Mouse (Mus musculus): Measurements from ENCODE around the gene Nphp4.
A peak's percentile ranks its signal among the peaks of the same experiment; 100 is the strongest.
"Not testable (repeated sequence)": the region's sequence is repeated elsewhere in the genome, so short reads cannot be mapped to it uniquely, and the experiment has no call there.

Gene Nphp4

GRCm38 (mm10) chr4:152478224-152478567 lies 1.7 kb downstream of the Nphp4 start:
- no peak for DNase-seq (ENCODE audit: low spot score)

GRCm38 (mm10) chr4:152480426-152480825 lies 3.9 kb downstream of the Nphp4 start:
- DNase-seq (ENCODE audit: low spot score) = no peak

- DNase-seq (ENCODE audit: low spot score) = no peak
Measured at GRCm38 (mm10) chr4:152488046-152488445, 11.5 kb downstream of the Nphp4 start.

- no peak for DNase-seq (ENCODE audit: low spot score)
Measured at GRCm38 (mm10) chr4:152490311-152490710, 13.8 kb downstream of the Nphp4 start.

DNA sequence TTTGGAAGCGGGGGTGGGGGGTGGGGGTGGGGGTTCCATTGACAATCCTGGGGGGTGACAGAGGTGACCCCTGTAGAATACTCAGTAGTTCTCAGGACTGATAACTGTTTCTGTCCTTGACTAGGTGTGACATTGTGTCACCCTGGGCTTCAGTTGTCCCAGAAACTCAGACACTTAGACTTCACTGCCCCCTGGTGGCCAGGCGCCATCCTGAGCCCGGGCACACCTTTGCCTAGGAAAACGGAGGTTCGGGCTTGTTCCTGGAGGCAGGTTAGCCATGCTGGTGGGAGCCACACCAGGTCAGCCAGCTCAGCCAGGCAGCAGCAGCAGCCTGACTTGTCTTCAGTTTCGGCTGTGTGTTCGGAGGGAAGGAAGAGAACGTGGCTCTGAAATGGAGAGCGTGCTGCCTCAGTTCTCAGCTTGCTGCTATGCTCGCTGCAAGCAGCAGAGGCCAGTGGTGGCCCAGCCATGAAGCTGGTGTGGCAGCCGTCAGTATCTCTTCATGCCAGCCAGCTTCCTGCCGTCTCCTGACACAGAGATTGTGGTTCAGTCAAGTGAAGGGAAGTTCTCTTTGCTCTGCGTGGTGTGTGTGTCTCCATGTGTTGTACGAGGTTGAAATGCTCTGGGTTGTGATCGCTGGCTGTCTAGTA lies 14.9 kb downstream of the Nphp4 start:
- DNase-seq (ENCODE audit: low spot score) = peak; percentile 79

DNA sequence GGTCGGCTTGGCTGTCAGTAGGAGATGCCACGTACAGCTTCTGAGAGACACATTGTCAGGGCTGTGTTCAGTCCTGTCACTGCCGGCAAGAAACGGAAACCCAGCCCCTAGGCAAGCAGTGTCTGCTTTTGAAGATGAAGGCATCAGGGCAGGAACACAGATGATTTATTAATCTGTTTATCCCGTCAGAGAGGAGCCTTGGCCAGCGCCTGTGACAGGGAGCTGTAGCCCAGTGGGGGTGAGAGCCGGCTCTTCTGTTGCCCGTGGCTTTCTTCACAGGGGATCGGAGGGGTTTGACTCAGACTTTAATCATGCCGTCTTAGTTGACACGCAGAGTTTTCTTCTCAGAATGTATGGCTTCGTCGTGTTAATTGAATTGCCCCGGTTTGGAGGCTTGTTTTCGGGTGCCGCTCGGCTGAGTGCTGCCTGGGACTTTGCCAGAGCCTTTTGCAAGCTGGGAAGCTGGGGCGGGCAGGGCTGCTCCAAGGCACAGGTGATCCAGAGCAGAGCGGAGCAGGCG lies 17.9 kb downstream of the Nphp4 start:
- no peak for DNase-seq (ENCODE audit: low spot score)

DNA sequence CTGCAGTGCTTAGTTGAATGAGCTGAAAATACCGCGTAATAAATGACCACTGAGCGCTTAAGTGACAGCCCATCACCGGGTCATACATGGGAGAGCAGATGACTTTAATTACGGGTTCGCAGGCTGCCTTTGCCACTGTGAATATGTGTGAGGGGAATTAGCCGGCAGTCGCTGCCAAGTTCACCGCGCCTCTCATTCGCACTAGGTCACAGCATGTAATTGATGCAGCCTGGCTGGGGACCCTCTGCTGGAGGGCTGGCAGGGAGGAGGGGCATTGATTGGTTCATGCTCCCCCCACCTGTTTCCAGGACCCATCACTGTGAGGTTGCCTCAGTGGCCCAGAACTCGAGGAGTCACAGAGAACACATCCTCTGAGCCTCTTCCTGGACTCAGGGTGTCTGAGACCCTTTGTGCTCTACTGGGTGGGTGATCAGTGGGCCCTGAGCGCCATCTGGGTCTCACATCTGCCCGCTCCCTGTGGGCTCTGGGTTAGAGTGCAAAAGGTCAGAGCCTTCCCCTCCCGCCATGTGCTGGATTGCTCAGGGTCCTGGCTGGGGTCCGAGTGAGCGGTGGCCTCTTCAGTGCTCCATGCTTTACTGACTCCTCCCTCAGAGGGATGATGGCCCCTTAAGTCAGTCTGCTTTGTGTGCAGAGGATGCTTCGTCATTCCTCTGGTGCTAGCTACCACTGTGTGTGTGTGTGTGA lies 35.9 kb downstream of the Nphp4 start:
- DNase-seq (ENCODE audit: low spot score) = no peak

- no peak for DNase-seq (ENCODE audit: low spot score)
Measured at GRCm38 (mm10) chr4:152514884-152515283, 38.4 kb downstream of the Nphp4 start.

DNA sequence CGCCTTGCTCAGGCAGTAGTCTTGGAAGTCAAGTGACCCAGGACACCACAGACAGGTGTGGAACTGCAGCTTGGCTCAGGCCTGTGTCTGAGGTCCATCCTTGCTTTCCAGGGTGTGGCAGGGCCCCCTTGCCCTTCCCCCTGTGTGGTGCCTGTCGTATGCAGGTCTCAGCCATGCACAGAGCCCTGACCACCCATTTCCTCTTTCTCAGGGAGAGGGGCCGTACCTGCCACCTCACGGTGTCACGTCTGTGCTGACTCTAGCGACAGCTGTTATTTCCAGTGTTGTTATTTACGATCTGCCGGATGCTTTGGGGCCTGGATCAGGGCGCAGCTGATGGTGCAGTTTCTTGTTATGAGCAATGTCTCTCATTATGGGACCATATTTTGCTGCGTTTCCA lies 42.6 kb downstream of the Nphp4 start:
- no peak for DNase-seq (ENCODE audit: low spot score)

DNA sequence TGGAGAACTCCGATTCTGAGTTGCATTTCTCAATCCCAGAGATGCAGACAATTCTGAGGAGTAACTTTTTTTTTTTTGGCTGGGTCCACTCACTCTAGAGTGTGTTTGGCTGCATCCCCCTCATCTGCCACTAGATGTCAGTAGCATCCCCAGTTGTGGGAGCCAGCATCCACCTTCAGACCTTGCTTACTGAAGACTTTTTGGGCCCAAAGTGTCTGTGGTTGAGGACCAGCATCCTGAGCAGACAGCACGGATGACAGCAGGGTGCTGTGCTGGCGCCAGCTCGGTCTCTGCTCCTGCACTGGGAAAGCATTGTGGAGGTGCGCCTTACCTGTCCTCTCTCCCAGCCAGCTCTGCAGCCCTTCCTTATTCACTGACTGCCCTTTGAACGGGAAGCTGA lies 43.6 kb downstream of the Nphp4 start:
- DNase-seq (ENCODE audit: low spot score) = peak; percentile 61

- no peak for DNase-seq (ENCODE audit: low spot score)
Measured at GRCm38 (mm10) chr4:152532872-152533271, 56.4 kb downstream of the Nphp4 start.

- no peak for DNase-seq (ENCODE audit: low spot score)
Measured at GRCm38 (mm10) chr4:152539756-152540155, 63.2 kb downstream of the Nphp4 start.

DNA sequence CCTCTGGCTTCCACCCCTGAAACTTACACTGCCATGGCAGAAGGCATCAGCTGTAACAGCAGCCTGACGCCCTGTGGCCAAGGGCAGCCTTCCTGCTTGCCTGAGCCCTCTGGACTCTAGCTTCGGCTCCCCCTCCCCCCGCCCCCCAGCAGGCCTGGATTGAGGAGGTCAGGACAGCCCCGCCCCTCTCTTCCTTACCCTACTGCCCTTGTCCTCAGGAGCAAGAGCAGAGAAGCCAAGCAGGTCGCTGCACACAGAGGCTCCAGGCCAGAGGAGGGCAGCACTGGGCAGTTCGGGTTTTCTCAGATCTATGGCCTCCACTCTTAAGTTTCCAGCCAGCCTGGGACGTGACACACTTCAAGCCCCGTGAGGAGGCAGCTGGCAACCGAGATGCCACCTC lies 64.7 kb downstream of the Nphp4 start:
- DNase-seq (ENCODE audit: low spot score) = no peak

DNA sequence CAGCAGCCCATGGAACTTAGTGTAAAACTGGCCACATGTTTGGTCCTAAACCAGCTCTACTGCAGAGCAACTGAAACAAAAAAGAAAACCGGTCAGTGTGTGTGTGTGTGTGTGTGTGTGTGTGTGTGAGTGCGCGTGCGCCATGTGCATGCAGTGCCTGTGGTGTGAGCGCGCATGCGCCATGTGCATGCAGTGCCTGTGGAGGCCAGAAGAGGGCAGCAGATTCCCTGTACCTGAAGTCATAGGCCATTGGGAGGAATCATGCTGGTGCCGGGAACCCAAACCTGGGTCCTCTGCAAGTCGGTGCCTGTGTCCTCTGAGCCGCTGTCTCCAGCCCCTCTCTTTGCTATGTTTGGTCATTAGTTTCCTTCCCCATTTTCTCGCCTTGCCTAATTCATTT lies 65.9 kb downstream of the Nphp4 start:
- no peak for DNase-seq (ENCODE audit: low spot score)

DNA sequence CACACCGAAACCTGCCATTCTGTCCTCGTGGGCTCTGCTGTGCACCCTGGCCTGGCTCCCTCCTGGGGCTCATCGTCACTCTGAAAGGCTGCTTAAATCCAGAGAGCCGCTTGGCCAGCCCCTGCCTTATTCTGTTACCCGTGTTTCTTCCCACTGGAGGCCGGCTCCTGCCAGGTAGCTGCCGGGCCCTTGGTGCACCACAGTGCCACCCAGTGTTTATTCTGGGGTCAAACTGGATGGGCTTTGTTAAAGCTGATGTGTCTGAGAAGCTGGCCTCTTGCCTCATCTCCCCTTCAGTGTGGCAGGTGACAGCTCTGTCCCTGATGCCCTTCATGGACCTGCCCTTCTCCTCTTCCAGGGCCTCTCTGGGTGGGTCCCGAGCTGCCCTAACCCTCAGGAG lies 70.0 kb downstream of the Nphp4 start:
- no peak for DNase-seq (ENCODE audit: low spot score)

GRCm38 (mm10) chr4:152547886-152548663 lies 71.6 kb downstream of the Nphp4 start:
- DNase-seq (ENCODE audit: low spot score) = no peak

- no peak for DNase-seq (ENCODE audit: low spot score)
Measured at GRCm38 (mm10) chr4:152549507-152550202, 73.1 kb downstream of the Nphp4 start.

DNA sequence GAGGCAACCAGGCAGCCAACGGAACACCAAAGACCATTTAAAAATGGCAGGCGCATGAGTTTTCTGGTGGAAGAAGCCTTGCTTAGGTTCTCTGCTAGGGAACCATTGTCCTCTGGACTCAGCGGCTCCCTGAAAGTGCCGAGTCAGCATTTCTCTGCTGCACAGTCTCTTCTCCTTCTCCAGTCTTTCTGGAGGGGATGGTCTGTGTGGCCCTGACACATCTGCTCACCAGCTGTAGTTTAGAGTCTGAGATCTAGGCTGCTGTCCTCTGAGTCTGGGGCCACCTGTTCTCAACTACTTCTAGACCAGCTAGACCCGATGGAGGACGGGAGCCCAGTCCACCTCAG lies 73.7 kb downstream of the Nphp4 start:
- no peak for DNase-seq (ENCODE audit: low spot score)

DNA sequence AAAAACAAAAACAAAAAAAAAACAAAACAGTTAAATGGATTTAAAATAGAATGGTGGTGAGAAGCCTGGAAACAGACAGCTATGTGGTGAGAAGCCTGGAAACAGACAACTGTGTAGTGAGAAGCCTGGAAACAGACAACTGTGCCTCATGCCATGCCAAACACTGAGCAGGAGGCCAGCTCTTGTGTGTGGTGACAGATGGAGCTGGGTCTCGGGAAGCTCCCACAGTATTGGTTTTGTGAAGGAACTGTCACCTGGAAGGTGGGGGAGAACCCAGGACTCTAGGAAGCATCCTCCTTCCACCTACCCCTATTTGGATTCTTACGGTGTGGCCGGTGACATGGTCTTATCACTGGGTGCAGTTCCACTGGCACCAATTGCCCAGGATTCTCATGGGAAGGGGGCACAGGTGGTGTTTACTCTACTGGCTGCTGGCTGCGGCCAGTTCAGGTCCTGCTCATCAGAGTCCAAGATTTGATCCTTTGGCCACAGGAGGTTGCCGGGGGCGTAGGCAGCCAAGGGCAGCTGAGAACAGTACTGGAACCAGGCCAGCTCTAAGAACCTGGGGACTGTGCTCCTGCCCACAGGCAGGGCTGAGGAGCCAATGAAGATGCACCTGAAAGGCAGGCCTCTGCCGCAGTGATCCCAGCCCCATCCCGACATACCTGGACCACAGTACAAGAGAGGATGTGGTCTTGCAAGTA lies 77.2 kb downstream of the Nphp4 start:
- DNase-seq (ENCODE audit: low spot score) = no peak

GRCm38 (mm10) chr4:152554421-152554820 lies 77.9 kb downstream of the Nphp4 start:
- DNase-seq (ENCODE audit: low spot score) = no peak

DNA sequence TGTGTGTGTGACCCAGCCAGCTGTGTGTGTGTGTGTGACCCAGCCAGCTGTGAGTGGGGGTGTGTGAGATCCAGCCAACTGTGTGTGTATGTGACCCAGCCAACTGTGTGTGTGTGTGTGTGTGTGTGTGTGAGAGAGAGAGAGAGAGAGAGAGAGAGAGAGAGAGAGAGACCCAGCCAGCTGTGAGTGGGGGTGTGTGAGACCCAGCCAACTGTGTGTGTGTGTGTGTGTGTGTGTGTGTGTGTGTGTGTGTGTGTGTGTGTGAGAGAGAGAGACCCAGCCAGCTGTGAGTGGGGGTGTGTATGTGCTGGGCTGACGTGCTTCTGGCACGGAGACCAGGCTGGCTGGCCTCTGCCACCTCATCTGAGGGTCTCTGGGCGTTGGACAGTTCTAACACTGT lies 79.3 kb downstream of the Nphp4 start:
- not testable (repeated sequence) for DNase-seq (ENCODE audit: low spot score)

DNA sequence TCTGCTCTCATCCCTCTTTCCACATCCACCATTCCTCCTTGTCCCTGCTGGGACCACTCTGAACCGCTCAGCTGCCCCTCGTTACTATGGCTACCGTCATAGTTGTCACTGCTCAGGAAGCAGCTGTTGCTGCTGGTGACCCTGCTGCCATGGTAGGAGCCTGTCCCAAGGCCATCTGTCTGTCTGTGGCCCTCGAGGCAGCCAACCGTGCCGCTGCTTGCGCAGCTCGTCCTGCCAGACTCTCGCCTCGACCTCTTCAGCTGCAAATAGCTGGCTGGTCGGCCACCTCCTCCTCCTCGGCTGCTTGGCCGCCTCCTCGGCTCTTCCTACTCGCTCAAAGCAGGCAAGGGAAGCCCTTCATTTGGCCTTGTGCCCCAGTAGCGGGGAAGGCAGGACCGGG lies 81.7 kb downstream of the Nphp4 start:
- no peak for DNase-seq (ENCODE audit: low spot score)
